Mouse (Mus musculus): ENCODE results near the gene Cldn2. TPM values are rescaled to one million over a fixed set of nuclear protein-coding genes. Genes with fewer than 3 reads are reported as not detected.

The Cldn2 gene
- polyA plus RNA-seq, 1 experiment from 2014 or later: 0.56 TPM

- H3K9me3 ChIP-seq (replicated peaks; ENCODE audit: control insufficient read depth, low read length): no peaks in the 10 kb centered on the region
- 76% methylated on average over 3 of the region's 3 CpGs for WGBS
- no peak for DNase-seq (ENCODE audit: low spot score)
- H3K4me1 ChIP-seq (ENCODE audit: control insufficient read depth, insufficient read depth, low read length): no peaks in the 10 kb centered on the region
- H3K4me3 ChIP-seq (ENCODE audit: low read depth, low read length): no peak overlapping the region
- H3K9ac ChIP-seq (ENCODE audit: low read length): no peak overlapping the region
- no peak overlapping the region for H3K4me2 ChIP-seq (ENCODE audit: low read length)
- no peak for ATAC-seq
- no peaks in the 10 kb centered on the region for H3K27me3 ChIP-seq (replicated peaks; ENCODE audit: control insufficient read depth, insufficient read depth, low read length)
- no peaks in the 10 kb centered on the region for H3K36me3 ChIP-seq (ENCODE audit: control insufficient read depth, insufficient read depth, low read length)
- no peak overlapping the region for H3K27ac ChIP-seq (ENCODE audit: low read depth, low read length)
Measured at GRCm38 (mm10) chrX:139799953-139800352, 675 bp upstream of the Cldn2 start.

- 70% methylated on average over 2 of the region's 2 CpGs for WGBS
- H3K4me2 ChIP-seq (ENCODE audit: low read length): no peak overlapping the region
- H3K36me3 ChIP-seq (ENCODE audit: control insufficient read depth, insufficient read depth, low read length): no peaks in the 10 kb centered on the region
- no peak overlapping the region for H3K9ac ChIP-seq (ENCODE audit: low read length)
- H3K4me3 ChIP-seq (ENCODE audit: low read depth, low read length): no peak overlapping the region
- H3K27me3 ChIP-seq (replicated peaks; ENCODE audit: control insufficient read depth, insufficient read depth, low read length): no peaks in the 10 kb centered on the region
- ATAC-seq (no peak), DNase-seq (ENCODE audit: low spot score) (no peak)
- no peak overlapping the region for H3K27ac ChIP-seq (ENCODE audit: low read depth, low read length)
- H3K9me3 ChIP-seq (replicated peaks; ENCODE audit: control insufficient read depth, low read length): no peaks in the 10 kb centered on the region
- no peaks in the 10 kb centered on the region for H3K4me1 ChIP-seq (ENCODE audit: control insufficient read depth, insufficient read depth, low read length)
Measured at GRCm38 (mm10) chrX:139803028-139803427, 2.4 kb downstream of the Cldn2 start.

DNA sequence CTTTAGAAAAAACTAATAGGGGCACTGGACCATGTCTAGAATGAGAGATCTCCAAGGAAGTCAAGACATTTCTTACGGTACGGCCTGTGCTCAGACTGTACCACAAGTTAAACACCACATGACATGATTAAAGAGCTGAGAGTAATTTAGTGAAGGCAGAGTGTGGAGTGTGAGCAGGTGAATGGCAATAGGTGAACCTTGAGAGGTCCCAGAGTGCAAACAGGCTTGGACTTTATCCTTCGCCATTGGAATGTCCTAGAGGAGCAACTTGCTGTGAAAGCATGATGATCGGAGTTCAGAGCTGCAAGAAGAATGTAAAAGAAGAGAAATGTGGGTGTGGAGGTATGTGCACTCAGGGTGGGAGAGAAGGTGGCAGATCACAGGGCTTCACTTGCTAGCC lies 5.3 kb downstream of the Cldn2 start:
- H3K27ac ChIP-seq (ENCODE audit: low read depth, low read length): no peak overlapping the region
- ATAC-seq: no peak
- H3K9me3 ChIP-seq (replicated peaks; ENCODE audit: control insufficient read depth, low read length): no peaks in the 10 kb centered on the region
- no peak overlapping the region for H3K4me3 ChIP-seq (ENCODE audit: low read depth, low read length)
- no peaks in the 10 kb centered on the region for H3K27me3 ChIP-seq (replicated peaks; ENCODE audit: control insufficient read depth, insufficient read depth, low read length)
- H3K4me1 ChIP-seq (ENCODE audit: control insufficient read depth, insufficient read depth, low read length): no peaks in the 10 kb centered on the region
- H3K9ac ChIP-seq (ENCODE audit: low read length): no peak overlapping the region
- WGBS: 96% methylated on average over 4 of the region's 4 CpGs
- H3K4me2 ChIP-seq (ENCODE audit: low read length): no peak overlapping the region
- H3K36me3 ChIP-seq (ENCODE audit: control insufficient read depth, insufficient read depth, low read length): no peaks in the 10 kb centered on the region
- no peak for DNase-seq (ENCODE audit: low spot score)

DNA sequence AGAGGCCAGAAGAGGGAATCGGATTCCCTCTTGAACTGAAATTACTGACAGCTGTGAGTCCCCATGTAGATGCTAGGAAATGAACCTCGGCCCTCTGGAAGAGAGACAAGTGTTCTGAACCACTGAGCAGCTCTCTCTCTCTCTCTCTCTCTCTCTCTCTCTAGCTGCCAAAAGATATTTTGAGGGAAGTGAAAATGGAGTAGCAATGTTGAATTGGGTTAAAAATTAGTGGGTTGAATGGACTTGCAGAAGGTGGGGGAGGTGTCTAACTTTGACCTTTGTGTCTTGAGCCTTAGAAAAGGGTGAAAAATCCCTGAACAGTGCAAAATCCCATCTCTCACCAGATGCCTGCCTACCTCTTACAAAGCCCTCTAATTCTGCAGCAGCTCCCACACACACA lies 6.8 kb downstream of the Cldn2 start:
- Histone ChIP-seq H3K4me2 (ENCODE audit: low read length) (no peak overlapping the region), H3K9ac (ENCODE audit: low read length) (no peak overlapping the region), H3K4me1 (ENCODE audit: control insufficient read depth, insufficient read depth, low read length) (no peaks in the 10 kb centered on the region), H3K27ac (ENCODE audit: low read depth, low read length) (no peak overlapping the region), H3K27me3 (replicated peaks; ENCODE audit: control insufficient read depth, insufficient read depth, low read length) (no peaks in the 10 kb centered on the region), H3K4me3 (ENCODE audit: low read depth, low read length) (no peak overlapping the region), H3K9me3 (replicated peaks; ENCODE audit: control insufficient read depth, low read length) (no peaks in the 10 kb centered on the region), H3K36me3 (ENCODE audit: control insufficient read depth, insufficient read depth, low read length) (no peaks in the 10 kb centered on the region)
- DNase-seq (ENCODE audit: low spot score): no peak
- 80% methylated on average over 2 of the region's 2 CpGs for WGBS
- ATAC-seq: no peak

- H3K9me3 ChIP-seq (replicated peaks; ENCODE audit: control insufficient read depth, low read length): no peaks in the 10 kb centered on the region
- no peaks in the 10 kb centered on the region for H3K27me3 ChIP-seq (replicated peaks; ENCODE audit: control insufficient read depth, insufficient read depth, low read length)
- no peak overlapping the region for H3K4me3 ChIP-seq (ENCODE audit: low read depth, low read length)
- H3K27ac ChIP-seq (ENCODE audit: low read depth, low read length): no peak overlapping the region; the same call in 1 of the 2 replicates
- no peaks in the 10 kb centered on the region for H3K4me1 ChIP-seq (ENCODE audit: control insufficient read depth, insufficient read depth, low read length)
- ATAC-seq (no peak), DNase-seq (ENCODE audit: low spot score) (no peak)
- H3K9ac ChIP-seq (ENCODE audit: low read length): no peak overlapping the region
- WGBS: 59% methylated on average over 4 of the region's 4 CpGs
- no peak overlapping the region for H3K4me2 ChIP-seq (ENCODE audit: low read length)
- H3K36me3 ChIP-seq (ENCODE audit: control insufficient read depth, insufficient read depth, low read length): no peaks in the 10 kb centered on the region
Measured at GRCm38 (mm10) chrX:139808085-139808484, 7.5 kb downstream of the Cldn2 start.

DNA sequence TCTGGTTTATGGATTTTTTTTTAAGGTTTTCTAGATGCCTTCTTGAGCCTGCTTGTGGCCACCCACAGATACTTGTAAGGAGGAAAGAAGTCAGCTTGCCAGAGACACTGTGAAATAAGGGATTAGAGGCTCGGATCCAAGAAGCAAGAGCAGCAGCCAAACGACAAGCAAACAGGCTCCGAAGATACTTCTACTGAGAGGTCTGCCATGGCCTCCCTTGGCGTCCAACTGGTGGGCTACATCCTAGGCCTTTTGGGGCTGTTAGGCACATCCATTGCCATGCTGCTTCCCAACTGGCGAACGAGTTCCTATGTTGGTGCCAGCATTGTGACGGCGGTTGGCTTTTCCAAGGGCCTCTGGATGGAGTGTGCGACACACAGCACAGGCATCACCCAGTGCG lies 7.9 kb downstream of the Cldn2 start:
- no peaks in the 10 kb centered on the region for H3K36me3 ChIP-seq (ENCODE audit: control insufficient read depth, insufficient read depth, low read length)
- H3K9me3 ChIP-seq (replicated peaks; ENCODE audit: control insufficient read depth, low read length): no peaks in the 10 kb centered on the region
- no peaks in the 10 kb centered on the region for H3K4me1 ChIP-seq (ENCODE audit: control insufficient read depth, insufficient read depth, low read length)
- H3K9ac ChIP-seq (ENCODE audit: low read length): no peak overlapping the region
- 86% methylated on average over 10 of the region's 10 CpGs for WGBS
- H3K4me2 ChIP-seq (ENCODE audit: low read length): no peak overlapping the region
- no peaks in the 10 kb centered on the region for H3K27me3 ChIP-seq (replicated peaks; ENCODE audit: control insufficient read depth, insufficient read depth, low read length)
- no peak overlapping the region for H3K4me3 ChIP-seq (ENCODE audit: low read depth, low read length)
- DNase-seq (ENCODE audit: low spot score): no peak
- no peak overlapping the region for H3K27ac ChIP-seq (ENCODE audit: low read depth, low read length)
- ATAC-seq: no peak

GRCm38 (mm10) chrX:139812636-139813298 lies 12.1 kb downstream of the Cldn2 start:
- Histone ChIP-seq H3K36me3 (ENCODE audit: control insufficient read depth, insufficient read depth, low read length) (no peaks in the 10 kb centered on the region), H3K9me3 (replicated peaks; ENCODE audit: control insufficient read depth, low read length) (no peaks in the 10 kb centered on the region), H3K27me3 (replicated peaks; ENCODE audit: control insufficient read depth, insufficient read depth, low read length) (no peaks in the 10 kb centered on the region), H3K4me2 (ENCODE audit: low read length) (no peak overlapping the region), H3K27ac (ENCODE audit: low read depth, low read length) (no peak overlapping the region), H3K4me1 (ENCODE audit: control insufficient read depth, insufficient read depth, low read length) (no peaks in the 10 kb centered on the region), H3K4me3 (ENCODE audit: low read depth, low read length) (no peak overlapping the region), H3K9ac (ENCODE audit: low read length) (no peak overlapping the region)
- 81% methylated on average over 3 of the region's 3 CpGs for WGBS
- DNase-seq (ENCODE audit: low spot score) (no peak), ATAC-seq (no peak)

GRCm38 (mm10) chrX:139813299-139814002 lies 12.8 kb downstream of the Cldn2 start:
- Histone ChIP-seq H3K27ac (ENCODE audit: low read depth, low read length) (no peak overlapping the region), H3K9ac (ENCODE audit: low read length) (no peak overlapping the region), H3K4me1 (ENCODE audit: control insufficient read depth, insufficient read depth, low read length) (no peaks in the 10 kb centered on the region), H3K36me3 (ENCODE audit: control insufficient read depth, insufficient read depth, low read length) (no peaks in the 10 kb centered on the region), H3K4me2 (ENCODE audit: low read length) (no peak overlapping the region), H3K4me3 (ENCODE audit: low read depth, low read length) (no peak overlapping the region), H3K9me3 (replicated peaks; ENCODE audit: control insufficient read depth, low read length) (no peaks in the 10 kb centered on the region), H3K27me3 (replicated peaks; ENCODE audit: control insufficient read depth, insufficient read depth, low read length) (no peaks in the 10 kb centered on the region)
- 80% methylated on average over 9 of the region's 9 CpGs for WGBS
- DNase-seq (ENCODE audit: low spot score): no peak
- no peak for ATAC-seq

GRCm38 (mm10) chrX:139814018-139814635 lies 13.5 kb downstream of the Cldn2 start:
- DNase-seq (ENCODE audit: low spot score) (no peak), ATAC-seq (no peak)
- no peaks in the 10 kb centered on the region for H3K27me3 ChIP-seq (replicated peaks; ENCODE audit: control insufficient read depth, insufficient read depth, low read length)
- H3K9ac ChIP-seq (ENCODE audit: low read length): no peak overlapping the region
- WGBS: 89% methylated on average over 8 of the region's 8 CpGs
- no peaks in the 10 kb centered on the region for H3K4me1 ChIP-seq (ENCODE audit: control insufficient read depth, insufficient read depth, low read length)
- H3K4me3 ChIP-seq (ENCODE audit: low read depth, low read length): no peak overlapping the region
- no peaks in the 10 kb centered on the region for H3K9me3 ChIP-seq (replicated peaks; ENCODE audit: control insufficient read depth, low read length)
- no peaks in the 10 kb centered on the region for H3K36me3 ChIP-seq (ENCODE audit: control insufficient read depth, insufficient read depth, low read length)
- H3K4me2 ChIP-seq (ENCODE audit: low read length): no peak overlapping the region
- H3K27ac ChIP-seq (ENCODE audit: low read depth, low read length): no peak overlapping the region

Measured in forebrain, embryonic 14.5 days (tissue).